Mouse (Mus musculus) lung, postnatal 0 days (tissue): ENCODE data around the gene Pxk. TPM values are rescaled to one million over a fixed set of nuclear protein-coding genes. Genes with fewer than 3 reads are reported as not detected.
"Not testable (repeated sequence)": the region's sequence is repeated elsewhere in the genome, so short reads cannot be mapped to it uniquely, and the experiment has no call there.

Experiments
- ATAC-seq: fragments of 200-750 bp; cut with Nextera tagmentation; 2 replicates; pipeline ENCODE4 v1.8.0; 2017; ENCODE audit warnings: moderate library complexity
- DNase-seq: peaks from one replicate; pipeline ENCODE4 v3.0.0-alpha.2; 2016; ENCODE audit warnings: low spot score
- H3K27ac ChIP-seq: fragments of 300-500 bp; sonication (generic); 2 replicates; pipeline ENCODE4 v1.5.1; 2014; ENCODE audit warnings: antibody characterized with exemption, mild to moderate bottlenecking, low read length, mixed read lengths
- H3K27me3 ChIP-seq: fragments of 300-500 bp; sonication (generic); replicated peaks from 2 replicates; pipeline ENCODE4 v1.6.1; 2014; ENCODE audit warnings: low read length, mixed read lengths; ENCODE audit not compliant: insufficient read depth
- H3K36me3 ChIP-seq: fragments of 300-500 bp; sonication (generic); 2 replicates; pipeline ENCODE4 v1.6.1; 2014; ENCODE audit warnings: low read length, mixed read lengths; ENCODE audit not compliant: insufficient read depth
- H3K4me1 ChIP-seq: fragments of 300-500 bp; sonication (generic); 2 replicates; pipeline ENCODE4 v1.6.1; 2014; ENCODE audit warnings: antibody characterized with exemption, low read depth, low read length, mixed read lengths; ENCODE audit not compliant: insufficient read depth
- H3K4me2 ChIP-seq: fragments of 300-500 bp; sonication (generic); replicated peaks from 2 replicates; pipeline ENCODE4 v1.6.1; 2014; ENCODE audit warnings: low read depth, mild to moderate bottlenecking, low read length, moderate library complexity, mixed read lengths
- H3K4me3 ChIP-seq: fragments of 300-500 bp; sonication (generic); 2 replicates; pipeline ENCODE4 v1.5.1; 2014; ENCODE audit warnings: low read depth, low read length
- H3K9ac ChIP-seq: fragments of 300-500 bp; sonication (generic); replicated peaks from 2 replicates; pipeline ENCODE4 v1.6.1; 2014; ENCODE audit warnings: low read depth, mild to moderate bottlenecking
- H3K9me3 ChIP-seq: fragments of 300-500 bp; sonication (generic); 2 replicates; pipeline ENCODE4 v1.6.1; 2016; ENCODE audit warnings: low read length, mixed read lengths
- CTCF ChIP-seq: IDR thresholded peaks from 2 replicates; pipeline ENCODE4 v1.5.1; 2016; ENCODE audit warnings: antibody characterized with exemption, mild to moderate bottlenecking
- EP300 ChIP-seq: IDR thresholded peaks from 2 replicates; pipeline ENCODE4 v1.6.1; 2016; ENCODE audit warnings: antibody characterized with exemption, mild to moderate bottlenecking, control low read depth
- WGBS: fragments of 180-500 bp; shearing (Covaris S2); extraction: QIAGEN DNeasy Blood & Tissue Kit; methylation state at CpG from one replicate; pipeline ENCODE4 v1.1.7; 2014; 5-methylcytosine and 5-hydroxymethylcytosine counted together
- polyA plus RNA-seq: library from polyadenylated mRNA; unstranded; fragments of >200 nt; fragmentation: Nextera tagmentation; extraction: Ambion mirVana; gene quantifications from 2 replicates; pipeline ENCODE4 v1.2.1, GENCODE M21; 2015

Gene Pxk
- polyA plus RNA-seq, 1 experiment from 2014 or later = 47.5 TPM

- Histone ChIP-seq H3K4me1 (no peaks in the 10 kb centered on the region), H3K4me2 (no peak overlapping the region), H3K9ac (no peak overlapping the region), H3K4me3 (no peak overlapping the region), H3K27ac (no peak overlapping the region), H3K27me3 (no peaks in the 10 kb centered on the region), H3K9me3 (no peaks in the 10 kb centered on the region), H3K36me3 (peaks cover 27% of the 10 kb centered on the region)
- 94% methylated on average over 2 of the region's 2 CpGs for WGBS
- TF ChIP-seq EP300 (no peak), CTCF (peak; percentile 61)
- DNase-seq (no peak), ATAC-seq (no peak)
Measured at GRCm38 (mm10) chr14:8161777-8162176, 63.8 kb downstream of the Pxk start.

DNA sequence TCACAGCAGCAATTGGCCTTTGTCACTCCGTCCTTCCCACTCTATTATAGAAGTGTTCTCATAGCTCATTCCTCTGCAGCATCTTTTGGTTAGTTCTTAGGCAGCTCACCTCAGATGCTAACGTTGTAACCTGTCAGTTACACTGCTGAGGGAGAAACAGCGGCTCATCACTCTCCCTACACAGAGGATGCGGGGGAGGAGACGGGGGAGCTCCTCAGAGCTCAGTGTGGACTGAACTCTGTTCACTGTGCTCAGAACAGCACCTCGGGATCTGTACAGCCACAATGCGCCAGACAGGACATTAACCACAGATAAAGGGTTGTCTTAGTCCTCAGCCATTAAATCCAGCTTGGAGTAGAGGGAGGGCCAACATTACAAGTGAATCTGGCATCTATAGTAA lies 66.5 kb downstream of the Pxk start:
- Histone ChIP-seq H3K4me1 (no peaks in the 10 kb centered on the region), H3K36me3 (peaks cover 49% of the 10 kb centered on the region), H3K9me3 (no peaks in the 10 kb centered on the region), H3K4me2 (no peak overlapping the region), H3K27ac (no peak overlapping the region), H3K9ac (no peak overlapping the region), H3K27me3 (no peaks in the 10 kb centered on the region), H3K4me3 (no peak overlapping the region)
- no peak for TF ChIP-seq EP300
- TF ChIP-seq CTCF = no peak
- DNase-seq (no peak), ATAC-seq (no peak)
- WGBS = 83% methylated on average over 7 of the region's 7 CpGs

- 1% methylated on average over 64 of the region's 64 CpGs for WGBS
- Histone ChIP-seq H3K4me1 (peaks cover 4% of the 10 kb centered on the region; the same call in 1 of the 2 replicates), H3K9me3 (no peaks in the 10 kb centered on the region), H3K4me2 (peak within 1 kb of the TSS; percentile 87), H3K27me3 (no peaks in the 10 kb centered on the region), H3K9ac (peak within 1 kb of the TSS; percentile 97), H3K27ac (peak within 1 kb of the TSS; percentile 86), H3K36me3 (peaks cover 15% of the 10 kb centered on the region), H3K4me3 (peak within 1 kb of the TSS; percentile 93)
- peak; percentile 99 for ATAC-seq
- TF ChIP-seq CTCF (peak; percentile 45), EP300 (peak; percentile 44; the same call in 1 of the 2 replicates)
- DNase-seq = peak; percentile 100
Measured at GRCm38 (mm10) chr14:8172507-8173410, 74.7 kb downstream of the Pxk start, which contains the start of gene Pdhb. TSS of gene Pdhb (minus strand) at chr14:8173025.

- Histone ChIP-seq H3K4me2 (peak overlapping the region; percentile 80), H3K9ac (0 out of 2 replicates have a peak overlapping the region, but pooled peaks have one; percentile 29), H3K4me3 (peak overlapping the region; percentile 93), H3K27ac (peak overlapping the region; percentile 64)
- not testable (repeated sequence) for H3K36me3 ChIP-seq, ATAC-seq, H3K27me3 ChIP-seq, H3K4me1 ChIP-seq, H3K9me3 ChIP-seq
- peak; percentile 44 for DNase-seq
- TF ChIP-seq CTCF = peak; percentile 43
- WGBS = 22% methylated on average over 5 of the region's 7 CpGs
Measured at GRCm38 (mm10) chr14:8173542-8174250, 75.7 kb downstream of the Pxk start.

DNA sequence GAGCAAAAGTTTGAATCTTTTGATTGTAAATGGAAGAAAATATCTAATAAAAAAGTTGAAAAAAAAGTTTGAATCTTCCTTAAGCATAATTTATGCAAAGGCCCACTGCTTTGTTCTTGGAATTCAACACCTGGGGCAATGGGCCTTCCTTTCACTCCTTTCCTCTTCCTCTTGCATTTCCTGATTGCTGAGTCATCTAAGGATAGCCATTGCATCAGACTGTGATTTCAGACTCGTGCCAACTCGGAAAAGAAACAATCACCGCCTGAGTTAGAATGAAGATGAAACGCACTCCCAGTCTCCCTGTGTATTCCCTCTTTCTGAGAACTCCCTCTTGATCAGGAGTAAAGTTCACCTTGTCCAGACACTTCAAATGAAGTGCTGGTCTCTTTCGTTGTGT lies 76.6 kb downstream of the Pxk start:
- WGBS = 75% methylated on average over 5 of the region's 5 CpGs
- Histone ChIP-seq H3K9ac (no peak overlapping the region), H3K4me1 (peaks cover 4% of the 10 kb centered on the region; the same call in 1 of the 2 replicates), H3K9me3 (no peaks in the 10 kb centered on the region), H3K36me3 (no peaks in the 10 kb centered on the region), H3K27ac (no peak overlapping the region), H3K4me3 (no peak overlapping the region), H3K27me3 (no peaks in the 10 kb centered on the region), H3K4me2 (no peak overlapping the region)
- TF ChIP-seq EP300 (no peak), CTCF (no peak)
- DNase-seq (peak; percentile 23), ATAC-seq (no peak)

DNA sequence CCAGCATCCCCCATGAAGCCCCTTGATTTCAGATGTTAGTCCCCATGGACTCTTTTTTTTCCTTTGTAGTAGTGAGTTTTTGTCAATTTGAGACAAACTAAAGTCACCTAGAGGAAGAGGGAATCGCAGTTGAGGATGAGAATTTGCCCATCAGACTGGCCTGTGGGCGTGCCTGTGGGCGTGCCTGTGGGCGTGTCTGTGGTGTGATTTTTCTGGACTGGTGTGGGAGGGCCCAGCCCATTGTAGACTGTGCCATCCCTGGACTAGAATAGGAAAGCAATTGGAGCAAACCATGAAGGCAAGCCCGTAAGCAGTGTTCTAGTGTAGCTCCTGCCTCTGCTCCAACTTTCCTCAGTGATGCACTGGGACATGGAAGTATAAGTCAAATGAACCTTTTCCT lies 78.2 kb downstream of the Pxk start:
- Histone ChIP-seq H3K9ac (no peak overlapping the region), H3K4me2 (no peak overlapping the region), H3K4me3 (no peak overlapping the region), H3K27ac (no peak overlapping the region), H3K36me3 (no peaks in the 10 kb centered on the region), H3K27me3 (no peaks in the 10 kb centered on the region), H3K4me1 (peaks cover 4% of the 10 kb centered on the region; the same call in 1 of the 2 replicates), H3K9me3 (no peaks in the 10 kb centered on the region)
- DNase-seq (no peak), ATAC-seq (no peak)
- 51% methylated on average over 5 of the region's 5 CpGs for WGBS
- TF ChIP-seq EP300 = no peak
